Mouse (Mus musculus) lung, postnatal 0 days (tissue): ENCODE measurements around the gene Fam69a. TPM values are rescaled to one million over a fixed set of nuclear protein-coding genes. Genes with fewer than 3 reads are reported as not detected.
A peak's percentile ranks its signal among the peaks of the same experiment; 100 is the strongest.

Experiments used
- ATAC-seq: fragments of 200-750 bp; cut with Nextera tagmentation; 2 replicates; pipeline ENCODE4 v1.8.0; 2017; ENCODE audit warnings: moderate library complexity
- DNase-seq: peaks from one replicate; pipeline ENCODE4 v3.0.0-alpha.2; 2016; ENCODE audit warnings: low spot score
- H3K27ac ChIP-seq: fragments of 300-500 bp; sonication (generic); 2 replicates; pipeline ENCODE4 v1.5.1; 2014; ENCODE audit warnings: antibody characterized with exemption, mild to moderate bottlenecking, low read length, mixed read lengths
- H3K27me3 ChIP-seq: fragments of 300-500 bp; sonication (generic); replicated peaks from 2 replicates; pipeline ENCODE4 v1.6.1; 2014; ENCODE audit warnings: low read length, mixed read lengths; ENCODE audit not compliant: insufficient read depth
- H3K36me3 ChIP-seq: fragments of 300-500 bp; sonication (generic); 2 replicates; pipeline ENCODE4 v1.6.1; 2014; ENCODE audit warnings: low read length, mixed read lengths; ENCODE audit not compliant: insufficient read depth
- H3K4me1 ChIP-seq: fragments of 300-500 bp; sonication (generic); 2 replicates; pipeline ENCODE4 v1.6.1; 2014; ENCODE audit warnings: antibody characterized with exemption, low read depth, low read length, mixed read lengths; ENCODE audit not compliant: insufficient read depth
- H3K4me2 ChIP-seq: fragments of 300-500 bp; sonication (generic); replicated peaks from 2 replicates; pipeline ENCODE4 v1.6.1; 2014; ENCODE audit warnings: low read depth, mild to moderate bottlenecking, low read length, moderate library complexity, mixed read lengths
- H3K4me3 ChIP-seq: fragments of 300-500 bp; sonication (generic); 2 replicates; pipeline ENCODE4 v1.5.1; 2014; ENCODE audit warnings: low read depth, low read length
- H3K9ac ChIP-seq: fragments of 300-500 bp; sonication (generic); replicated peaks from 2 replicates; pipeline ENCODE4 v1.6.1; 2014; ENCODE audit warnings: low read depth, mild to moderate bottlenecking
- H3K9me3 ChIP-seq: fragments of 300-500 bp; sonication (generic); 2 replicates; pipeline ENCODE4 v1.6.1; 2016; ENCODE audit warnings: low read length, mixed read lengths
- CTCF ChIP-seq: IDR thresholded peaks from 2 replicates; pipeline ENCODE4 v1.5.1; 2016; ENCODE audit warnings: antibody characterized with exemption, mild to moderate bottlenecking
- EP300 ChIP-seq: IDR thresholded peaks from 2 replicates; pipeline ENCODE4 v1.6.1; 2016; ENCODE audit warnings: antibody characterized with exemption, mild to moderate bottlenecking, control low read depth
- WGBS: fragments of 180-500 bp; shearing (Covaris S2); extraction: QIAGEN DNeasy Blood & Tissue Kit; methylation state at CpG from one replicate; pipeline ENCODE4 v1.1.7; 2014; 5-methylcytosine and 5-hydroxymethylcytosine counted together
- polyA plus RNA-seq: library from polyadenylated mRNA; unstranded; fragments of >200 nt; fragmentation: Nextera tagmentation; extraction: Ambion mirVana; gene quantifications from 2 replicates; pipeline ENCODE4 v1.2.1, GENCODE M21; 2015

Gene Fam69a
- polyA plus RNA-seq, 1 experiment from 2014 or later = 33.9 TPM

DNA sequence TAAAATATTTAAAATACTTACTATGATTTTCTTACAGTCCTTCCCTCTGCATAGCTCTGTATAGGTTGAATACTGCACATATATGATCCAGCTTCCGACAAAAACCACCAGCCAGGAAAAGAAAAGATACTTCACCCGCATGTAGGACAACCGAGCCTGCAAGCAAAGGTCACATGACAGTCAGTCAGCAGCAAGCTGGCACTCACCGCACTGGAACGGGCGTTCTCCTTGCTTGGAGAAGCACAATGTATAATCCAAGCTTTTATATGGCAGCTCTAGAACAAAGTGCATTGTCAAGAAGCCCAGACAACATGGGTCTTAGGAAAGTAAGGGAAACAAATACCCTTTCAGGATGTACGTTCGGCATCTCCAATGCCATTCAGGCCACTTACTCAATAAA lies 62.3 kb downstream of the Fam69a start:
- ATAC-seq = no peak
- H3K4me2 ChIP-seq = no peak overlapping the region
- no peaks in the 10 kb centered on the region for H3K4me1 ChIP-seq
- no peak overlapping the region for H3K27ac ChIP-seq
- H3K36me3 ChIP-seq = no peaks in the 10 kb centered on the region
- H3K27me3 ChIP-seq = no peaks in the 10 kb centered on the region
- no peak overlapping the region for H3K9ac ChIP-seq
- no peak overlapping the region for H3K4me3 ChIP-seq
- DNase-seq = no peak
- TF ChIP-seq CTCF = no peak
- no peak for TF ChIP-seq EP300
- H3K9me3 ChIP-seq = no peaks in the 10 kb centered on the region
- 78% methylated on average over 8 of the region's 8 CpGs for WGBS

DNA sequence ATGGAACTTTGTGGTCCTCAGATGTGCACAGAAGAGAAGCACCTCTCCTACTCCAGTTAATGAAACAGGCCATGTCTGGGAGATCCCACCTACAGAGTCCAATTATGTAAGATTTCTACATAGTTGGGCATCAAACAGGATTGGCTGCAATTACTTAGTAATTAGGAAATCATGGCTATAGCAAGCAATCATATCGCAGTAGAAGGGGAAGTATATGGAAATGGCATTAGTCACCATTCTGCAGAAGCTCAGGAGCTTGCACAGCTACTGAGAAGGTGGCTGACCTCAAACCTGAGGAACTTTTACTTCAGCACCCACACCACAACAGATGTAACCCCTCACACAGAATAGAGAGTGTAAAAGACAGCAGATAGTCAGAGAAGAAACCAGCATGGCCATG lies 64.0 kb downstream of the Fam69a start:
- H3K27me3 ChIP-seq = no peaks in the 10 kb centered on the region
- no peak overlapping the region for H3K4me3 ChIP-seq
- H3K9me3 ChIP-seq = no peaks in the 10 kb centered on the region
- H3K27ac ChIP-seq = no peak overlapping the region
- H3K4me2 ChIP-seq = no peak overlapping the region
- H3K4me1 ChIP-seq = no peaks in the 10 kb centered on the region
- H3K36me3 ChIP-seq = no peaks in the 10 kb centered on the region
- WGBS = 89% methylated on average over 1 of the region's 1 CpGs
- ATAC-seq (no peak), DNase-seq (peak; percentile 28)
- H3K9ac ChIP-seq = no peak overlapping the region
- TF ChIP-seq CTCF (no peak), EP300 (no peak)

DNA sequence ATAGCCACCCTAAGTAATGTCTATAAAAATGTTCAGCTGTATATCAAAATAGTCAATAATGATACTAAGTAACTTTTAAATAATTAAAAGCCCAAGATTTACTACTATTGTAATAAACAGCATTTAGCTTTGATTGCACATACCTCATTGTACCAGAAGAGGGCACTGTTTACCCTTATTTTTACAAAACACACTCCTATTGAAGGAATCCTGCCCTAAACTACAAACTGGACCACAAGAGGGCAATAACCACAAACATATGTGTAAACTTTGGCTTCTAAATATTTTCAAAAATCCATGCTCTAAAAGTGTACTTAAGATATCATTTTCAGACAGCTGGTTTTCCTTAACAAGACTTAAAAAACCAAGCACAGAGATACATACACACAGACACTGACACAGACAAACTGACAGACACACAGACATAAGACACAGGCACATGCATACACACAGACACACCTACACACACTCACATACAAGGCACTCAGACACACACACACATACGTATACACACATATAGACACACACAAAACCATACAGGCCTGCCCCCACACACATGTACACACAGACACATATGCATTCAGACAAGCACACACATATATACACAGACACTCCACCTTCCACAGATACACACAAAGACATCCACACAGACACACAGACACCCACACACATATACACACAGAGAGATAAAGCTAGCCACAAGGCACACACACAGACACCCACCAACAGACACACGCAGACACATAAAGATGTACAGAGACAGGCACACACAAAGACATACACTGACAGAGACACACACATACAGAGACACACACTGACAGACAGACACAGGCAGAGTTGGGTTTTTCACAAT lies 65.3 kb downstream of the Fam69a start:
- H3K27ac ChIP-seq = no peak overlapping the region
- TF ChIP-seq EP300 (no peak), CTCF (peak; percentile 94)
- H3K4me1 ChIP-seq = no peaks in the 10 kb centered on the region
- WGBS = 63% methylated on average over 2 of the region's 2 CpGs
- peak; percentile 61 for ATAC-seq
- no peaks in the 10 kb centered on the region for H3K9me3 ChIP-seq
- peak; percentile 94 for DNase-seq
- no peak overlapping the region for H3K9ac ChIP-seq
- no peak overlapping the region for H3K4me3 ChIP-seq
- no peaks in the 10 kb centered on the region for H3K36me3 ChIP-seq
- no peaks in the 10 kb centered on the region for H3K27me3 ChIP-seq
- H3K4me2 ChIP-seq = no peak overlapping the region

- H3K9ac ChIP-seq = no peak overlapping the region
- ATAC-seq (no peak), DNase-seq (no peak)
- H3K4me2 ChIP-seq = no peak overlapping the region
- no peaks in the 10 kb centered on the region for H3K27me3 ChIP-seq
- no peak overlapping the region for H3K4me3 ChIP-seq
- H3K36me3 ChIP-seq = no peaks in the 10 kb centered on the region
- no peak overlapping the region for H3K27ac ChIP-seq
- no peak for TF ChIP-seq CTCF
- TF ChIP-seq EP300 = no peak
- H3K9me3 ChIP-seq = no peaks in the 10 kb centered on the region
- 54% methylated on average over 4 of the region's 4 CpGs for WGBS
- no peaks in the 10 kb centered on the region for H3K4me1 ChIP-seq
Measured at GRCm38 (mm10) chr5:107915280-107915679, 71.6 kb downstream of the Fam69a start.

GRCm38 (mm10) chr5:107911012-107911411 lies 75.9 kb downstream of the Fam69a start:
- 88% methylated on average over 5 of the region's 5 CpGs for WGBS
- no peak overlapping the region for H3K4me3 ChIP-seq

GRCm38 (mm10) chr5:107910084-107910616 lies 76.7 kb downstream of the Fam69a start:
- TF ChIP-seq CTCF = no peak
- TF ChIP-seq EP300 = no peak
- Histone ChIP-seq H3K9ac (no peak overlapping the region), H3K36me3 (peaks cover 29% of the 10 kb centered on the region), H3K9me3 (no peaks in the 10 kb centered on the region), H3K4me2 (no peak overlapping the region), H3K27ac (no peak overlapping the region), H3K4me1 (no peaks in the 10 kb centered on the region), H3K4me3 (no peak overlapping the region), H3K27me3 (no peaks in the 10 kb centered on the region)
- WGBS = 57% methylated on average over 5 of the region's 5 CpGs
- ATAC-seq = no peak
- DNase-seq = no peak

More at GRCm38 (mm10) chr5:107911012-107911411, 75.9 kb downstream of the Fam69a start:
- DNase-seq (no peak), ATAC-seq (no peak)
- Histone ChIP-seq H3K36me3 (peaks cover 23% of the 10 kb centered on the region), H3K27ac (no peak overlapping the region), H3K4me2 (no peak overlapping the region), H3K27me3 (no peaks in the 10 kb centered on the region), H3K9me3 (no peaks in the 10 kb centered on the region), H3K9ac (no peak overlapping the region), H3K4me1 (no peaks in the 10 kb centered on the region)
- no peak for TF ChIP-seq EP300
- no peak for TF ChIP-seq CTCF
